Mouse (Mus musculus) neural tube, embryonic 11.5 days (tissue): ENCODE measurements around the gene Flywch1. TPM values are rescaled to one million over a fixed set of nuclear protein-coding genes. Genes with fewer than 3 reads are reported as not detected.
"Not testable (repeated sequence)": the region's sequence is repeated elsewhere in the genome, so short reads cannot be mapped to it uniquely, and the experiment has no call there.

ENCODE experiments used
- ATAC-seq: fragments of 200-750 bp; cut with Nextera tagmentation; 2 replicates; pipeline ENCODE4 v1.8.0; 2017; ENCODE audit warnings: moderate number of reproducible peaks, mild to moderate bottlenecking, moderate TSS enrichment, moderate library complexity; ENCODE audit not compliant: insufficient read depth, low FRiP score, low TSS enrichment
- DNase-seq: peaks from one replicate; pipeline ENCODE4 v3.0.0-alpha.2; 2015; ENCODE audit warnings: low spot score
- H3K27ac ChIP-seq: fragments of 300-500 bp; sonication (generic); 2 replicates; pipeline ENCODE4 v1.5.1; 2014; ENCODE audit warnings: low read depth, mild to moderate bottlenecking, low read length
- H3K27me3 ChIP-seq: fragments of 300-500 bp; sonication (generic); 2 replicates; pipeline ENCODE4 v1.6.1; 2014; ENCODE audit warnings: mild to moderate bottlenecking, low read length, mixed read lengths; ENCODE audit not compliant: control insufficient read depth, insufficient read depth
- H3K36me3 ChIP-seq: fragments of 300-500 bp; sonication (generic); 2 replicates; pipeline ENCODE4 v1.6.1; 2014; ENCODE audit warnings: mild to moderate bottlenecking, low read length, moderate library complexity, mixed read lengths; ENCODE audit not compliant: control insufficient read depth, insufficient read depth
- H3K4me1 ChIP-seq: fragments of 300-500 bp; sonication (generic); 2 replicates; pipeline ENCODE4 v1.6.1; 2014; ENCODE audit warnings: low read length, mixed read lengths; ENCODE audit not compliant: control insufficient read depth, insufficient read depth
- H3K4me2 ChIP-seq: fragments of 300-500 bp; sonication (generic); 2 replicates; pipeline ENCODE4 v1.6.1; 2014; ENCODE audit warnings: low read depth, mild to moderate bottlenecking, moderate library complexity
- H3K4me3 ChIP-seq: fragments of 300-500 bp; sonication (generic); 2 replicates; pipeline ENCODE4 v1.5.1; 2014; ENCODE audit warnings: low read depth, low read length
- H3K9ac ChIP-seq: fragments of 300-500 bp; sonication (generic); 2 replicates; pipeline ENCODE4 v1.6.1; 2014; ENCODE audit warnings: mild to moderate bottlenecking, low read length
- H3K9me3 ChIP-seq: fragments of 300-500 bp; sonication (generic); 2 replicates; pipeline ENCODE4 v1.6.1; 2016; ENCODE audit warnings: low read length; ENCODE audit not compliant: control insufficient read depth
- whole genome bisulfite sequencing: fragments of 180-500 bp; shearing (Covaris S2); extraction: QIAGEN DNeasy Blood & Tissue Kit; methylation state at CpG from one replicate; pipeline ENCODE4 v1.1.7; 2014; 5-methylcytosine and 5-hydroxymethylcytosine counted together
- polyA plus RNA-seq: library from polyadenylated mRNA; unstranded; fragments of >200 nt; fragmentation: Nextera tagmentation; extraction: Ambion mirVana; gene quantifications from 2 replicates; pipeline ENCODE4 v1.2.1, GENCODE M21; 2014

Flywch1 gene
- polyA plus RNA-seq, 1 experiment from 2014 or later, result 197 TPM

DNA sequence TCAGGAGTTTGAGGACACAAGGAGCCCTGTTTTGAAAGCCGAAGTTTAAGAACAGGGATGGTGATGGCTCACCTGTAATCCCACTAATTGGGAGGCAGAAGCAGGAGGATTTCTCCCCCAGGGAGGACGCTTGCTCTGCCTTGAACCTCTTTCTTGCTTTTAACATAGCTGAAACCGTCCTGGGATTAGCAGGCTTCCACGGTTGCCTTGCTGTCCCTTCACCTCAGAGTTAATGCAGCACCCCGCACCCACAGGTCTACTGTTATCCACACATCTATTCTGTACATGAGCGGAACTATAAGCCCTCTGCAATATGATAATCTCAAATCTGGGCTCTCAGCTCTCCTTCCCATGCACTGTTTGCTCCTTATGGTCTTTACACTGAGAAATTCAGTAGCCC is 2.3 kb upstream of the Flywch1 start:
- no peak for DNase-seq

DNA sequence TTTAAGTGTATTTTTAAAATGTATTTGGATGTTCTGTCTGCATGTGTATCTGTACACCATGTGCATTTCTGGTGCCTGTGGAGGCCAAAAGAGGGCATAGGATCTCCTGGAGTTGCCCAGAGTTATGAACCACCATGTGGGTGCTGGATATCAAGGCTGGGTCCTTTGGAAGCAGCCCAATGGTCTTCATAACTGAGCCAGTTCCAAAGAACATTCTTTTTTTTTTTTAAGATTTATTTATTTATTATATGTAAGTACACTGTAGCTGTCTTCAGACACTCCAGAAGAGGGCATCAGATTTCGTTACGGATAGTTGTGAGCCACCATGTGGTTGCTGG is 786 bp upstream of the Flywch1 start:
- H3K27ac ChIP-seq, ATAC-seq, H3K9ac ChIP-seq, H3K36me3 ChIP-seq, H3K9me3 ChIP-seq, DNase-seq, H3K27me3 ChIP-seq, H3K4me1 ChIP-seq: not testable (repeated sequence)
- peak overlapping the region; percentile 79; the same call in 1 of the 2 replicates for H3K4me3 ChIP-seq
- peak overlapping the region; percentile 64 for H3K4me2 ChIP-seq
- 54% methylated on average over 2 of the region's 2 CpGs for WGBS

More for the DNA sequence above, 2.3 kb upstream of the Flywch1 start:
- Histone ChIP-seq H3K4me1 (peaks cover 5% of the 10 kb centered on the region), H3K9ac (no peak overlapping the region), H3K9me3 (no peaks in the 10 kb centered on the region), H3K27ac (no peak overlapping the region), H3K36me3 (no peaks in the 10 kb centered on the region; the same call in 1 of the 2 replicates), H3K4me2 (no peak overlapping the region), H3K4me3 (no peak overlapping the region), H3K27me3 (no peaks in the 10 kb centered on the region)
- ATAC-seq, result no peak
- 79% methylated on average over 6 of the region's 6 CpGs for WGBS

DNA sequence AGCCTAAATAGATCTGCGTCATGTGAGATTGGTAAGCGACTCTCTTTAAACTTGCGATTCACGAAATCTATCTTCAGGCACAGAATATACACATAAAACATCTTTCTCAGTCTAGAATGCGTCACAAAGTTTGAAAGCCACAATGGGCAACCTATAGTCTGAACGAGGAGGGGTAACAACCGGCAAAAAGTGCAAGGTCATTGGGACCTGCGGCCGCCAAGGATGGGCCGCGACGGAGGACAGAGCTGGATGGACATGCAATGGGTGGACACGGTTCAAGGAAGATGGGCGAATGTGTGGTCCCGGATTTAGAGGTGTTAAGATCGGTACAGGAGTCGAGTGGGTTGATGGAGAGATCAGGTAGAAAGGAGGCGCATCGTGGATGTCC is 512 bp downstream of the Flywch1 start:
- Histone ChIP-seq H3K4me2 (peak overlapping the region; percentile 64), H3K27ac (peak overlapping the region; percentile 76), H3K9me3 (no peaks in the 10 kb centered on the region), H3K36me3 (no peaks in the 10 kb centered on the region; the same call in 1 of the 2 replicates), H3K4me3 (peak overlapping the region; percentile 79), H3K9ac (peak overlapping the region; percentile 92), H3K4me1 (peaks cover 5% of the 10 kb centered on the region), H3K27me3 (no peaks in the 10 kb centered on the region)
- 1% methylated on average over 19 of the region's 19 CpGs for WGBS
- ATAC-seq (peak; percentile 36; the same call in 1 of the 2 replicates), DNase-seq (no peak)

DNA sequence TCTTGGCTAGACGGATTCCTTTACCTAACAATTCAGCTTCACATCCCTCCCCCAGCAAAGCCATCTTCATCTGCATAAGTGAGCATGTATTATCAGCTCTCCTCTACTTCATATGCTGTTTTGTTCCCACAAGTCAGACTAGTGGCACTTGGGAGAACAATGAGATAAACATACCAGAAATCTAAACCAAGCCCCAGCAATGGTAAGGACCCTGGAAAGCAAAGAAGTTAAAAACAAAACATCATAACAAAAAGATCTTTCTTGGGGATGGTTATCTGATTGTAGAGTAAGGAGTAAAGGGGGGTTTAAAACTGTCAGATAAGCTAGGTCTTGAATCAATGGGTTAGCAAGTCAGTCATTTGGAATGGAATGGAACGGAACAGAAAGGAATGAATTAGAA is 909 bp downstream of the Flywch1 start:
- 12% methylated on average over 2 of the region's 2 CpGs for WGBS
- Histone ChIP-seq H3K9me3 (no peaks in the 10 kb centered on the region), H3K4me2 (peak overlapping the region; percentile 64), H3K27ac (no peak overlapping the region), H3K4me3 (peak overlapping the region; percentile 79), H3K4me1 (peaks cover 5% of the 10 kb centered on the region), H3K36me3 (no peaks in the 10 kb centered on the region; the same call in 1 of the 2 replicates), H3K27me3 (no peaks in the 10 kb centered on the region), H3K9ac (peak overlapping the region; percentile 92)
- ATAC-seq, result no peak
- DNase-seq, result no peak

DNA sequence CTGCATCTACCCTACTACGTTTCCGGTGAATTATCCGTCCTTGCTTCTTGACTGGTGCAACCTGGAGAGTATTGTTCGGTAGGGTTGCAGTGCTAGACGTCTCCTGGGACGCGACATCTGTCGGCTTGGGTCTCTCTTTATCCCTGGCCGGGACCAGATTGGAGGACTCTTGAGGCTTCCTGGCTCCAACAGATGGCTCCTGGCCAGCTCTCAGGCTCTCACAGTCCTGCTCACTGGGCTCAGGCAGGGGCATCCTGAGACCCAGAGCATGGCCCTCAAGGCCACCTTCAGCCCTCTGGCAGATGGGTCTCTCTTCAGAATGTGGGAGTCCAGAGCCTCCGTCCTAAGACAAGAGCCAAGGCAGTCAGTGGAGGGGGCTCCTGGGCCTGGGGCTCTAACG is 8.4 kb downstream of the Flywch1 start:
- Histone ChIP-seq H3K4me1 (no peaks in the 10 kb centered on the region), H3K36me3 (peaks cover 26% of the 10 kb centered on the region), H3K4me3 (no peak overlapping the region), H3K27me3 (no peaks in the 10 kb centered on the region), H3K9ac (no peak overlapping the region), H3K4me2 (no peak overlapping the region), H3K9me3 (no peaks in the 10 kb centered on the region), H3K27ac (no peak overlapping the region)
- ATAC-seq (no peak), DNase-seq (no peak)
- WGBS, result 93% methylated on average over 11 of the region's 11 CpGs

DNA sequence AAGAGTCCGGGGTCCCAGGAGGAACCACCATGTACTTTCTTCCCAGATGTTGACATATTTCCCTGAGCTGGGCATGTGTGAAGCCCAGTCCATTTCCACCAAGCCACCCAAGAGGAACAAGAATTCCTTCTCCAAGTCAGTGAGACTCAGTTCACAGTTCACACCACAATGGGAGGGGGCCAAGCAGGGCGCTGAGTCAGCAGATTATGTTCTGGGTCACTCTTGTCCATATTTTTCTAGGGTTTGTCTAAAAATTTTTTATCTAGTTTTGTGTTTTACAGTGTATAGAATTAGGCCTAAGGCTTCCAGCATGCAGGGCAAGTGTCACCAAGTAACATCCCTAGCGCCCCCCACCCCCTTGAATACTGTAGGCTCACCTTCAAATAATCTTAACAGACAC is 10.2 kb downstream of the Flywch1 start:
- H3K27ac ChIP-seq, result no peak overlapping the region
- H3K27me3 ChIP-seq, result no peaks in the 10 kb centered on the region
- DNase-seq, result no peak
- no peaks in the 10 kb centered on the region for H3K4me1 ChIP-seq
- no peaks in the 10 kb centered on the region for H3K9me3 ChIP-seq
- no peak overlapping the region for H3K4me2 ChIP-seq
- peaks cover 39% of the 10 kb centered on the region for H3K36me3 ChIP-seq
- no peak overlapping the region for H3K4me3 ChIP-seq
- 89% methylated on average over 3 of the region's 3 CpGs for WGBS
- no peak overlapping the region for H3K9ac ChIP-seq
- ATAC-seq, result no peak

DNA sequence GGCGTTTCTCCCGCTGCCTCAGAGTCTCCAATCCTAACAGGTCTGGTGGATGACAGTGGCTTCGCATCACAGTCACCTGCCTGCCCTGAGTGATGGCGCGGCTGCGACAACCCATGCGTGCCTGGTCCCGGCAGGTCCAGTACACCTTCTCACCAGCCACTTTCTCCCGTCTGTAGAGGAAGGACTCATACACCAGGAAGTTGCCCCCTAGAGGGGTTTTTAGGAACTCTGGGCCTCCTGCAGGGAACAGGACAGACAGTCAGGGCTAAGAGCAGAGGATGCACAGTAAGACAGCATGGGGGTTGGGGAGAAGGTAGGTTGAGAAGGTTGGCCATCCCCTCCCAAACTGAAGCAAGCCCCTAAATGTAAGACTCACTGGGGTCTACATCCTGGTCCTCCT is 11.2 kb downstream of the Flywch1 start:
- H3K9ac ChIP-seq, result no peak overlapping the region
- no peak overlapping the region for H3K4me2 ChIP-seq
- no peaks in the 10 kb centered on the region for H3K4me1 ChIP-seq
- DNase-seq, result no peak
- 94% methylated on average over 9 of the region's 9 CpGs for WGBS
- H3K36me3 ChIP-seq, result peaks cover 45% of the 10 kb centered on the region
- H3K27me3 ChIP-seq, result no peaks in the 10 kb centered on the region
- no peak overlapping the region for H3K27ac ChIP-seq
- no peak overlapping the region for H3K4me3 ChIP-seq
- no peaks in the 10 kb centered on the region for H3K9me3 ChIP-seq
- ATAC-seq, result no peak

DNA sequence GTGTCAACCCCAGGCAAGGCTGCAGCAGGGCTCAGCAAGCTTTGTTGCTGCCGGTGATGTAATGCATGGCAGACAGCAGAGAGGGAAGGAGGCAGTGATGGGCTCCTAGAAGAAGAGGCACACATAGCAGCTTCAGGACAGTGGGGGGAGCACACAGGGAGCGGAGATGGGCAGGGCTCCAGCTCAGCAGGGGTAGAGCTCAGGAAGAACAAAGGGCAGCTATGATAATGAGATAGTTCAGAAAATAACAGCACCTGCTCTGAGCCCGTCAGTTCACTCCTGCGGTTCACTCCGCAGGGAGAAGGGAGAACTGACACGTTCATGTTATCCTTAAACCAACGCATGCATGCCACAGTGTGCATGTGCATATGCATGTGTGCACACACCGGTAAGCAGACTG is 12.6 kb downstream of the Flywch1 start:
- no peak overlapping the region for H3K27ac ChIP-seq
- H3K4me2 ChIP-seq, result no peak overlapping the region
- H3K4me1 ChIP-seq, result no peaks in the 10 kb centered on the region
- no peak for DNase-seq
- 79% methylated on average over 8 of the region's 8 CpGs for WGBS
- ATAC-seq, result no peak
- H3K36me3 ChIP-seq, result peaks cover 49% of the 10 kb centered on the region
- no peaks in the 10 kb centered on the region for H3K27me3 ChIP-seq
- H3K9ac ChIP-seq, result no peak overlapping the region
- H3K4me3 ChIP-seq, result no peak overlapping the region
- no peaks in the 10 kb centered on the region for H3K9me3 ChIP-seq

DNA sequence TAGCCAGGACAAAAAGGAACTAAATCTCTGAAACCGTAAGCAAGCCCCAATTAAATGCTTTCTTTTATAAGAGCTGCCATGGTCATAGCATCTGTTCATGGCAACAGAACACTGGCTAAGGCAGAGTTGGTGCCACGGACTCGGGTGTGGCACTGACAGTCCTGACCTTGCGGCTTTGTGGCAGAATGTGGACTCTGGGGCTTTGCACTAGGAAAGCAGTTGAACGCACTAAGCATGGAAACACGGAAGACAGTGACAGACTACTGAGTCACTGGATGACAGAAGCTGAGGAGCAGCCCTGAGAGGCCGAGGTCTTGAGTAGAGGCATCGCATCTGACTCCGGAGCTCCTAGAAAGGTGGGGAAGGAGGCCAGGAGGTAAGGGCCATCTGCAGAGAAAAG is 13.8 kb downstream of the Flywch1 start:
- H3K36me3 ChIP-seq, result peaks cover 58% of the 10 kb centered on the region
- no peak overlapping the region for H3K27ac ChIP-seq
- H3K4me1 ChIP-seq, result no peaks in the 10 kb centered on the region
- no peak overlapping the region for H3K9ac ChIP-seq
- WGBS, result 96% methylated on average over 9 of the region's 9 CpGs
- no peak overlapping the region for H3K4me2 ChIP-seq
- H3K9me3 ChIP-seq, result no peaks in the 10 kb centered on the region
- H3K27me3 ChIP-seq, result no peaks in the 10 kb centered on the region
- ATAC-seq, result no peak
- no peak overlapping the region for H3K4me3 ChIP-seq
- DNase-seq, result no peak
